Mouse (Mus musculus) lung, postnatal 10 days (tissue): ENCODE measurements at regions not wholly inside any gene's neighbourhood (a gene's known extent, or its start where the extent isn't known, plus 50 kb on each side); places are given as distances from the start of the nearest gene placed in this dataset.
A peak's percentile ranks its signal among the peaks of the same experiment; 100 is the strongest.

Experiments
- DNase-seq: peaks from one replicate; pipeline ENCODE4 v3.0.0; 2021

DNA sequence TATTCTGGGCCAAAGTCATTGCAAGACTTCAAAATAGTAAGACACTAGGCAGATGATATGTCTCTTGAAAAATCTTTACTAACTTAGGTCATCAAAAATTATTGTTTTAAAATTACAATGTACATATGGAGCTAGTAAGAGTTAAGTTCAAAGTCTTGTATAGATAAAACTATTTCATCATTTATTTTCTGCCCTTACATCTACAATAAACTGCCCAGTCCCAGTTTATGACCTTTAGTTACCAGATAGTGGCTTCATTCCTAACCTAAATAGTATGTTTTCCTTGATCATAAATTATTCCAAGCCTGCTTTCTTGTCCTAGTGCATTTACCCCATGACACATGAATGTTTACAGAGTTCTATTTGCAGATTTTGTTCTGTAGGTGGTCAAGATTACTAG is 72.9 kb downstream of the Manea start:
- DNase-seq = no peak

DNA sequence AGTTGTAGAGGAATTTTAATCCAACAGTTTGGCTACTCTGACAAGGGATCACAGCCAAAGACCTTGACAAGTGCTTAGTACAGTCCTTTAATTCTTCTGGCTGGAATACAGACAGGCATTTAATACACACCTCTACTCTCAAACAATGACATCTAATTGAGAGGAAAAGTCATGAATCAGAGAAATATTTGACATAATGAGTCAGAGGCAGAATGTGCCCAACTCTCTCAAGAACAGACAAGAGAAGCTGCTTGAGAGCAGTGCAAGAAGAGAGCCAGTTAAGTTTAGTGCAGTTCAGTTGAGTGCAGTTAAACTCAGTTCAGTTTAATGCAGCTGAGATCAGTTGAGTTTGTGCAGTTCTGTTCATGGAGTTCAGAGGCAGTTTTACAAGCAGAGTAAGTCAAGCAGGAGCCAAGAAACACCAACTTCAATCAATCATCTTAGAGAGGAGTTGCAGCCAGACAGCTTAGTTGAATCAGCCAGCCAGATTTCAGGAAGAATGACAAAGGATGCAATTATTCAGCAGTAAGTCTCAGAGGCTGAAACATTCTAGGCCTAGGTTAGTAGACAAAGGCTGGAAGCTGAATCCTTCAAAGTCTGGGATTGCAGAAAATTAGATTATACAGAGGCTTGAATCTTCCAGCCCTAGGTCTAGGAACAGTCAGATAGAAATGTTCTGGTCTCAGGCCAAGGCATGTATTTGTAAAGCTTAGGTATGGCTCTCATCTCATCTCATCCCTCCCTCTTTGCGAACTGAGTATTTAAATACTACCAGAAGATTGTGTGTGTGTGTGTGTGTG is 87.3 kb downstream of the Manea start:
- DNase-seq = no peak

DNA sequence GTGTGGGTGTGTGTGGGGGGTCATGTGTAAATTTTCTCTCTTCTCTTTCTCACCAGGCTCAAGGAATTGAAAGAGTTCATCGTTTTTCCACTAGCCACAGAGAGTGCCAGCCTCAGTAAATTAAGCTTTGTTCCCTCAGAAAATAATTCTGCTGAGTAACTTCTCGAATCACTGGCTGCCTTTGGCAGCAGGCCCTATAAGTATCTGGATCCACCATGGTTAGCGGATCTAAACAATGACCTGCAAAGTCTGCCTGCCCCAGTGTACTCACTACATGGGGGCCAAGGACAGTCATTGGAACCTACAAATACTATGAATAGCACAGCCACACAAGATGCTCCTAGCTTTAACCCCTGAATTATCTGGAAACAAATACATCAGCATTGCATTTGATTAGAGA is 90.8 kb downstream of the Manea start:
- DNase-seq = no peak

DNA sequence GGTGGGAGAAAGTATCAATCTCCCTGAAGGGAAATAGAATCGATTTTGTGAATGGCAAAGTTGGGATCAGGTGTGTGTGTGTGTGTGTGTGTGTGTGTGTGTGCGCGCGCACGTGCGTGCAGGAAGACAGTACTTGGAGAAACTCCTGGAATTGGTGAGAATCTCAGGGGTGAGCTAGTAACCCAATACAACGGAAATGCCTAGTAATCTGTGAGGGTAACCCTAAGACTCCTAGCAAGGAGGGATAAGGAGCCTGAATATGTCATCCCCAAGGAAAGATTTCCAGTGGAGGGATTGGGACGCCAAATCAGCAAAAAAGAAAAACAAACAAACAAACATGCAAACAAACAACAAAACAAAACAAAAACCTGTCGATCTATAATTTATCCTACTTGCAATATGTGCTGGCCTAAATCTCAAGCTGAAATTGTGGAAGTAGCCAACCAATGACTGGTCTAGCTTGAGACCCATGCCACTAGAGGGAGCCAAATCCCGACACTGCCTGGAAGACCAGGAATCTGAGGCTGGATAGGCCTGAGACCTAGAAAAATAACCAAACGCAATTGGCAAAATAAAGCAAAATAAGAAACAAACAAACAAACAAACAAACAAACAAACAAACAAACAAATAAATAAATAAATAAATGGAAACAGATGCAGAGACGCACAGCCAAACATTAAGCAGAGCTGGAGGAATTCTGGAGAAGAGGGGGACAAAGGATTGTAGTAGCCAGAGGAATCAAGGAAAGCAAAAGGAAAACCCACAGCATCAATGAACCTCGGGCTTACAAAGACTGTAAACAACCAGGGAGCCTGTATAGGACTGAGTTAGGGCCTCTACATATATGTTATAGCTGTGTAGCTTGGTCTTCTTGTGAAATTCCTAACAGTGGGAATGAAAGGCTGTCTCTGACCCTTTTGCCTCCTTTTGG is 98.5 kb downstream of the Manea start:
- DNase-seq = peak; percentile 58

DNA sequence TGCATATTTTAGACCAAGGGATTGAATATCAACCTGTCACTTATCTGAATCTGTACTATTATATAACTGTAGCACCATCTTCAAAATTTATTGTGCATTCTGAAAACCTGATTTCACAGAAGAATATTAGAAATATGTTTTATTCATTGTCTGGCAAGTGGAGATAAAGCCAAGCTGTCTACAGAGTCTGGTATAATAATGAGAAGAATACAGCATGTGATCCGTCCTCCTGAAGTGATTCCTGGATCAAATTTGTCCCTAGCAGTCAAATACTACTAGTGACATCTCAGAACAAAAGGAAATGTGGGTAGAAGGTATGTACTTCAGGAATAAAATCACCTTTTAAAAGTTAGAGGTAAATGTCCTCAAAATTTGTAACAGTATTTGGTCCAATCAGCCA is 123.4 kb downstream of the Manea start:
- no peak for DNase-seq
